Mouse (Mus musculus): ENCODE data around the gene Tsc2. TPM values are rescaled to one million over a fixed set of nuclear protein-coding genes. Genes with fewer than 3 reads are reported as not detected.

Tsc2 gene
- total and polyA plus RNA-seq, 2 experiments from 2014 or later, result 34.4 to 55.4 TPM

GRCm38 (mm10) chr17:24561592-24561991 lies 70.8 kb downstream of the Tsc2 start:
- ATAC-seq (ENCODE audit: insufficient read depth, low read depth), result no peak
- no peak for DNase-seq (ENCODE audit: low spot score)
- H3K36me3 ChIP-seq (replicated peaks; ENCODE audit: control insufficient read depth, insufficient read depth, low read length), result peaks cover 7% of the 10 kb centered on the region; the same call in 1 of the 2 replicates
- no peak overlapping the region for H3K4me3 ChIP-seq (ENCODE audit: low read depth, low read length)
- H3K9me3 ChIP-seq (replicated peaks; ENCODE audit: control insufficient read depth, low read length), result no peaks in the 10 kb centered on the region
- no peak overlapping the region for H3K9ac ChIP-seq (replicated peaks; ENCODE audit: low read depth, low read length)
- 67% methylated on average over 2 of the region's 2 CpGs for WGBS
- no peak overlapping the region for H3K27ac ChIP-seq (ENCODE audit: low read depth)
- no peak overlapping the region for H3K4me2 ChIP-seq (ENCODE audit: low read depth, low read length)
- H3K4me1 ChIP-seq (ENCODE audit: control insufficient read depth, insufficient read depth), result peaks cover 39% of the 10 kb centered on the region
- H3K27me3 ChIP-seq (ENCODE audit: control insufficient read depth, insufficient read depth, low read length), result no peaks in the 10 kb centered on the region
- TF ChIP-seq EP300 (IDR thresholded peaks at IDR 0.05; ENCODE audit: low read depth) (no peak), CTCF (IDR thresholded peaks at IDR 0.05; ENCODE audit: low read depth) (no peak)

DNA sequence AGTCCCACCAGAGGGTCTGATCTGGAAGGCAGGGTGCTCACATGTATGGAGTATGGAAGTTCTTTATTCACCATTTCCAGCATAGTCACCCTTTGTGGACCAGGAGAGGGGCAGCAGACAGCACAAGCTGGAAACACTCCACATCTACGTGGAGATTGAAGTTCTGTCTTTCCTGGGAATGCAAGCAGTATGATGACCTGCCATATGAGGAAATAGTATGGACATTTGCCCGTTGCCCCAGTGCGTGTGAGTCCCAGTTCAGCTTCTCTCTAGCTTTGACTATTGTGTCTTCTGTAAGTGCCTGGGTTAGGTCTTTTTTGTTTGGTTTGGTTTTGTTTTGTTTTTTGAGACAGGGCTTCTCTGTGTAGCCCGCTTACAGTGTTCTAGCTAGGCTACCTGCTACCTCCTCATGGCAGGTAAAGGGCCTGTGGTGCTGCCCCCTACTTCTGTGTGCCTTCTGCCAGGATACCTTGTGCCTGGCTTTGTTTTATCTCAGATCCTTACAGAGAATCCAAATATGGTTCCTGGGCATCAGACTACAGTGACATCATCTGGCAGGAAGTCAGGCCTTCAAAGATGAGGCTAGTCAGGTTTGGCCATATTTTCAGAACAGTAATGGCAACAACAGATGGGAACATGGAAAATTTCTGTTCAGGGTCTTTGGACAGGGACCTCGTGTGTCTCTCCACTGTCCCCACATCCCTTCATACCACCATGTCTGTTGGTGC lies 72.0 kb downstream of the Tsc2 start:
- TF ChIP-seq EP300 (IDR thresholded peaks at IDR 0.05; ENCODE audit: low read depth), result no peak
- TF ChIP-seq CTCF (IDR thresholded peaks at IDR 0.05; ENCODE audit: low read depth), result no peak
- no peak overlapping the region for H3K9ac ChIP-seq (replicated peaks; ENCODE audit: low read depth, low read length)
- no peak overlapping the region for H3K4me3 ChIP-seq (ENCODE audit: low read depth, low read length)
- peaks cover 44% of the 10 kb centered on the region for H3K4me1 ChIP-seq (ENCODE audit: control insufficient read depth, insufficient read depth)
- WGBS, result 72% methylated on average over 5 of the region's 5 CpGs
- H3K9me3 ChIP-seq (replicated peaks; ENCODE audit: control insufficient read depth, low read length), result no peaks in the 10 kb centered on the region
- peak overlapping the region; percentile 48 for H3K27ac ChIP-seq (ENCODE audit: low read depth)
- H3K4me2 ChIP-seq (ENCODE audit: low read depth, low read length), result no peak overlapping the region
- H3K36me3 ChIP-seq (replicated peaks; ENCODE audit: control insufficient read depth, insufficient read depth, low read length), result no peaks in the 10 kb centered on the region
- ATAC-seq (ENCODE audit: insufficient read depth, low read depth) (0 out of 2 replicates have a peak, but pooled peaks have one; percentile 13), DNase-seq (ENCODE audit: low spot score) (no peak)
- H3K27me3 ChIP-seq (ENCODE audit: control insufficient read depth, insufficient read depth, low read length), result no peaks in the 10 kb centered on the region

DNA sequence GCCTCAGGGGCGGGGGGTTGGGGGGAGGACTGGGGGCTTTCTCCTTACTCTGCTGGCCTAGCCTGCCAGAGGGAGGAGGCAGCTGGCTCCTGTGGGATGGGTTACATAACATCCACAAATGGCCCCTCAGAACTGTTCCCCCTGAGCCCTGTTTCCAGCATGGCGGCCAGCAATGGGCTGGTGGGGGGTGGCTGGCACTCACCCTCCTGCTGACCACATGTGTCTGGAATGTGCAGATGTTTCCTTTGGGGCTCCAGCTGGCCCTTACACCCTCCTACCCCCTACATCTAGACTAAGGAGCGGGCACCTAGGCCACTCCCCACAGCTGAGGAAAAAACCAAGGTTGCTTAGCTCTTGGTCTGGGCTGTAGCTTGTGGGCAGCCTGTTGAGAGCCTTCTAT lies 73.3 kb downstream of the Tsc2 start:
- Histone ChIP-seq H3K4me1 (ENCODE audit: control insufficient read depth, insufficient read depth) (peaks cover 47% of the 10 kb centered on the region), H3K36me3 (replicated peaks; ENCODE audit: control insufficient read depth, insufficient read depth, low read length) (0 out of 2 replicates have a peak, but pooled peaks cover 2% of the 10 kb centered on the region), H3K4me2 (ENCODE audit: low read depth, low read length) (peak overlapping the region; percentile 2; the same call in 1 of the 2 replicates), H3K9ac (replicated peaks; ENCODE audit: low read depth, low read length) (no peak overlapping the region), H3K4me3 (ENCODE audit: low read depth, low read length) (no peak overlapping the region), H3K27ac (ENCODE audit: low read depth) (peak overlapping the region; percentile 90), H3K9me3 (replicated peaks; ENCODE audit: control insufficient read depth, low read length) (no peaks in the 10 kb centered on the region), H3K27me3 (ENCODE audit: control insufficient read depth, insufficient read depth, low read length) (no peaks in the 10 kb centered on the region)
- WGBS, result 53% methylated on average over 3 of the region's 3 CpGs
- DNase-seq (ENCODE audit: low spot score) (no peak), ATAC-seq (ENCODE audit: insufficient read depth, low read depth) (peak; percentile 55)
- TF ChIP-seq EP300 (IDR thresholded peaks at IDR 0.05; ENCODE audit: low read depth) (no peak), CTCF (IDR thresholded peaks at IDR 0.05; ENCODE audit: low read depth) (no peak)

- peak; percentile 65 for ATAC-seq (ENCODE audit: insufficient read depth, low read depth)
- no peaks in the 10 kb centered on the region for H3K27me3 ChIP-seq (ENCODE audit: control insufficient read depth, insufficient read depth, low read length)
- peak overlapping the region; percentile 90 for H3K27ac ChIP-seq (ENCODE audit: low read depth)
- no peak overlapping the region for H3K4me3 ChIP-seq (ENCODE audit: low read depth, low read length)
- peaks cover 47% of the 10 kb centered on the region for H3K4me1 ChIP-seq (ENCODE audit: control insufficient read depth, insufficient read depth)
- WGBS, result 47% methylated on average over 4 of the region's 4 CpGs
- no peaks in the 10 kb centered on the region for H3K9me3 ChIP-seq (replicated peaks; ENCODE audit: control insufficient read depth, low read length)
- no peak overlapping the region for H3K9ac ChIP-seq (replicated peaks; ENCODE audit: low read depth, low read length)
- no peak for DNase-seq (ENCODE audit: low spot score)
- TF ChIP-seq EP300 (IDR thresholded peaks at IDR 0.05; ENCODE audit: low read depth) (no peak), CTCF (IDR thresholded peaks at IDR 0.05; ENCODE audit: low read depth) (no peak)
- 0 out of 2 replicates have a peak, but pooled peaks cover 3% of the 10 kb centered on the region for H3K36me3 ChIP-seq (replicated peaks; ENCODE audit: control insufficient read depth, insufficient read depth, low read length)
- H3K4me2 ChIP-seq (ENCODE audit: low read depth, low read length), result 0 out of 2 replicates have a peak overlapping the region, but pooled peaks have one; percentile 2
Observed at GRCm38 (mm10) chr17:24558600-24559099, 73.8 kb downstream of the Tsc2 start.

GRCm38 (mm10) chr17:24557091-24557490 lies 75.3 kb downstream of the Tsc2 start:
- no peak overlapping the region for H3K9ac ChIP-seq (replicated peaks; ENCODE audit: low read depth, low read length)
- peak overlapping the region; percentile 90 for H3K27ac ChIP-seq (ENCODE audit: low read depth)
- ATAC-seq (ENCODE audit: insufficient read depth, low read depth) (peak; percentile 33; the same call in 1 of the 2 replicates), DNase-seq (ENCODE audit: low spot score) (peak; percentile 30)
- 0 out of 2 replicates have a peak, but pooled peaks cover 3% of the 10 kb centered on the region for H3K36me3 ChIP-seq (replicated peaks; ENCODE audit: control insufficient read depth, insufficient read depth, low read length)
- H3K4me1 ChIP-seq (ENCODE audit: control insufficient read depth, insufficient read depth), result peaks cover 47% of the 10 kb centered on the region
- H3K27me3 ChIP-seq (ENCODE audit: control insufficient read depth, insufficient read depth, low read length), result no peaks in the 10 kb centered on the region
- TF ChIP-seq CTCF (IDR thresholded peaks at IDR 0.05; ENCODE audit: low read depth) (no peak), EP300 (IDR thresholded peaks at IDR 0.05; ENCODE audit: low read depth) (no peak)
- H3K4me2 ChIP-seq (ENCODE audit: low read depth, low read length), result no peak overlapping the region
- 62% methylated on average over 7 of the region's 7 CpGs for WGBS
- H3K4me3 ChIP-seq (ENCODE audit: low read depth, low read length), result no peak overlapping the region
- H3K9me3 ChIP-seq (replicated peaks; ENCODE audit: control insufficient read depth, low read length), result no peaks in the 10 kb centered on the region
